Mouse (Mus musculus) cerebellum, adult 2 months (tissue): ENCODE data around the gene Rcor1.

Source experiments
- CTCF ChIP-seq: fragments of 200-500 bp; IDR thresholded peaks from 2 replicates; pipeline ENCODE4 v1.5.1; 2011; ENCODE audit warnings: low read depth, mild to moderate bottlenecking, control low read depth, low read length, moderate library complexity, borderline replicate concordance; ENCODE audit not compliant: insufficient read depth
- POLR2A ChIP-seq: fragments of 200-500 bp; IDR thresholded peaks from 2 replicates; pipeline ENCODE4 v1.6.1; 2011; ENCODE audit warnings: low read length, control low read depth, borderline replicate concordance; ENCODE audit not compliant: insufficient read depth

GRCm38 (mm10) chr12:111143005-111143508 is 103.9 kb downstream of the Rcor1 start:
- peak; percentile 37; the same call in 1 of the 2 replicates for TF ChIP-seq CTCF
- TF ChIP-seq POLR2A, result no peak
